Mouse (Mus musculus) forebrain, embryonic 16.5 days (tissue): ENCODE results near the gene Il1rl2. TPM values are rescaled to one million over a fixed set of nuclear protein-coding genes. Genes with fewer than 3 reads are reported as not detected.
"Not testable (repeated sequence)": the region's sequence is repeated elsewhere in the genome, so short reads cannot be mapped to it uniquely, and the experiment has no call there.

Experiments
- ATAC-seq: fragments of 200-750 bp; cut with Nextera tagmentation; 2 replicates; pipeline ENCODE4 v1.8.0; 2017; ENCODE audit warnings: mild to moderate bottlenecking, moderate library complexity
- H3K27ac ChIP-seq: fragments of 300-500 bp; sonication (generic); 2 replicates; pipeline ENCODE4 v1.5.1; 2014; ENCODE audit warnings: low read length, control low read depth
- H3K27me3 ChIP-seq: fragments of 300-500 bp; sonication (generic); replicated peaks from 2 replicates; pipeline ENCODE4 v1.6.1; 2014; ENCODE audit warnings: low read length; ENCODE audit not compliant: control insufficient read depth, insufficient read depth
- H3K36me3 ChIP-seq: fragments of 300-500 bp; sonication (generic); 2 replicates; pipeline ENCODE4 v1.6.1; 2014; ENCODE audit not compliant: control insufficient read depth, insufficient read depth
- H3K4me1 ChIP-seq: fragments of 300-500 bp; sonication (generic); replicated peaks from 2 replicates; pipeline ENCODE4 v1.6.1; 2014; ENCODE audit warnings: low read length; ENCODE audit not compliant: control insufficient read depth, insufficient read depth
- H3K4me2 ChIP-seq: fragments of 300-500 bp; sonication (generic); 2 replicates; pipeline ENCODE4 v1.6.1; 2014; ENCODE audit warnings: mild to moderate bottlenecking, low read length, control low read depth
- H3K4me3 ChIP-seq: fragments of 300-500 bp; sonication (generic); replicated peaks from 2 replicates; pipeline ENCODE4 v1.5.1; 2014; ENCODE audit warnings: mild to moderate bottlenecking, low read length, control low read depth
- H3K9ac ChIP-seq: fragments of 300-500 bp; sonication (generic); replicated peaks from 2 replicates; pipeline ENCODE4 v1.6.1; 2014; ENCODE audit warnings: low read depth, low read length, control low read depth
- H3K9me3 ChIP-seq: fragments of 300-500 bp; sonication (generic); 2 replicates; pipeline ENCODE4 v1.6.1; 2016; ENCODE audit warnings: low read length; ENCODE audit not compliant: control insufficient read depth
- WGBS: fragments of 180-500 bp; shearing (Covaris S2); extraction: QIAGEN DNeasy Blood & Tissue Kit; methylation state at CpG from one replicate; pipeline ENCODE4 v1.1.7; 2014; 5-methylcytosine and 5-hydroxymethylcytosine counted together
- polyA plus RNA-seq: library from polyadenylated mRNA; unstranded; fragments of >200 nt; fragmentation: Nextera tagmentation; extraction: Ambion mirVana; gene quantifications from 2 replicates; pipeline ENCODE4 v1.2.1, GENCODE M21; 2015

The Il1rl2 gene
- polyA plus RNA-seq, 1 experiment from 2014 or later = 1.2 TPM

GRCm38 (mm10) chr1:40292231-40292630 is 32.2 kb upstream of the Il1rl2 start:
- ATAC-seq = no peak
- H3K4me1 ChIP-seq = no peaks in the 10 kb centered on the region
- no peaks in the 10 kb centered on the region for H3K9me3 ChIP-seq
- H3K27ac ChIP-seq = no peak overlapping the region
- no peaks in the 10 kb centered on the region for H3K27me3 ChIP-seq
- 95% methylated on average over 2 of the region's 2 CpGs for WGBS
- H3K4me3 ChIP-seq = no peak overlapping the region
- no peaks in the 10 kb centered on the region for H3K36me3 ChIP-seq
- no peak overlapping the region for H3K9ac ChIP-seq
- no peak overlapping the region for H3K4me2 ChIP-seq

DNA sequence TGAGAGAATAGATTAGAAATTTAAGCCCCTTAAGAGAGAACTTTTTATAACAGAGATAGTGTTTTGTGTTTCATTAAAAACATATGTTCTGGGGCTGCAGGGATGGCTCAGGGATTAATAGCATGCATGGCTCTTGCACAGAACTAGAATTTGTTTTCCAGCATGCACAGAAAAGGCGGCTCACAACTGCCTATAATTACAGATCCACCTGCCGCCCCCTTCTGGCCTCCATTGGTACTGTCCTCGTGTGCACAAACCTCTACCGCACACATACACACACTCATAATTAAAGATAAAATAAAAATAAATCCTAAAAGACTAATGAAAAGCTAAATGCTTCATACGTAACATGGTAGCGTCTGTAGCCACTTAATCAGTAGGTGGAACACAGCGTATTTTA is 30.5 kb upstream of the Il1rl2 start:
- 92% methylated on average over 7 of the region's 7 CpGs for WGBS
- Histone ChIP-seq H3K27me3 (no peaks in the 10 kb centered on the region), H3K9ac (no peak overlapping the region), H3K4me1 (no peaks in the 10 kb centered on the region), H3K27ac (no peak overlapping the region), H3K9me3 (no peaks in the 10 kb centered on the region), H3K36me3 (no peaks in the 10 kb centered on the region), H3K4me2 (no peak overlapping the region), H3K4me3 (no peak overlapping the region)
- no peak for ATAC-seq

- Histone ChIP-seq H3K4me3 (no peak overlapping the region), H3K9ac (no peak overlapping the region), H3K9me3 (no peaks in the 10 kb centered on the region), H3K4me2 (no peak overlapping the region), H3K27me3 (no peaks in the 10 kb centered on the region), H3K36me3 (no peaks in the 10 kb centered on the region), H3K27ac (no peak overlapping the region), H3K4me1 (no peaks in the 10 kb centered on the region)
- WGBS = 91% methylated on average over 9 of the region's 9 CpGs
- ATAC-seq = no peak
These were observed 29.6 kb upstream of the Il1rl2 start for GRCm38 (mm10) chr1:40294824-40295223.

DNA sequence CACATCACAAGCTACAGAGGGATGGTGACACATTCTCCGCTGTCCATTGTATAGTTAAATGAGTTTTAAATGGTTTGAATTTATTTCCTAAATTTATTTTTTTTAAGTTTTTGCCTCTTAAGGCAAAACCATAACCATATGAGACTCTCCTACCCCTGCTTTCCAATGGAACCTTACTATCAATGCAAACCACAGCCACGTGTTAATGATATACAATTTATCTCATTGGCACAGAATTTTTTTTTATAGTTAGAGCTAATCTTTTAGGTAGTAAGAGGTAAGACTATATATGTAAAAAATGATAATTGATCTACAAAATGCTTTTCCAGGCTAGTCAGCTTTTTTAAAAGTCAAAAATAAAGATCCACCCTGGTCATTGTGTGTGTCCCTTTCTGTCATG is 26.4 kb upstream of the Il1rl2 start:
- WGBS = 84% methylated on average over 2 of the region's 2 CpGs
- Histone ChIP-seq H3K4me3 (no peak overlapping the region), H3K27ac (no peak overlapping the region), H3K4me2 (no peak overlapping the region), H3K36me3 (no peaks in the 10 kb centered on the region), H3K9ac (no peak overlapping the region), H3K9me3 (no peaks in the 10 kb centered on the region), H3K27me3 (no peaks in the 10 kb centered on the region), H3K4me1 (no peaks in the 10 kb centered on the region)
- no peak for ATAC-seq

DNA sequence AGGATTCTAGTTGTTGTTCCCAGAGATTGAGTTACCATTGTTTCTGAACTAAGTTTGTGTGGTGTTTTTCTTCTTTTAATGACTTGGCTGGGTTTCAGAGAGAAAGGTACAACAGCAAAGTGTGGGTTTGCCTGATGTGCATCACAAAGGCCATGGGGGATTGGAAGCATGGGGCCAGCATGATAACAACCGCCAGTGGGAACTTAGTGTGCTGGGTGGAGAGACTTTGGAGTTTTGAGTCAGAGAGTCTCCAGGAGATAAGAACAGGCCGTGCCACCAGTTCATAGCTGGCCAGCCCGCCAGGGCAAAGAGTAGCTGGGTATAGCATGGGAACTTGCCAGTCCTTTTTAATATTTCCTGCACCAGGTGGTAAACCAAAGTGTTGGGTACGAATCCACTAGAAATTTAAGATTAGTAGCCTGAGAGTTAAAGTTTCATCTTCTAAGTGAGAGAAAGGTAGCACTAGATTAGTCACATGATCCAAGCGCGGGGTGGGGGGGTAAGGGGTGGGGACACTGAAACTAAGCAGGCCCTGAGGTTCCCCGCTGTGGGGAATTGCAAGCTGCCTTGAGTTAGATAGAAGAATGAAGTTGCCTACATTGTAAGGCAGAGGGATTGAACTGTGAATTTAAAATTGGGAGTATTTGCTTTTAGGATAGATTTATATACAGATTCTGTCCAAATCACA is 21.1 kb upstream of the Il1rl2 start:
- H3K4me1 ChIP-seq = no peaks in the 10 kb centered on the region
- ATAC-seq = no peak
- no peak overlapping the region for H3K27ac ChIP-seq
- no peak overlapping the region for H3K9ac ChIP-seq
- no peaks in the 10 kb centered on the region for H3K27me3 ChIP-seq
- no peak overlapping the region for H3K4me3 ChIP-seq
- H3K4me2 ChIP-seq = no peak overlapping the region
- no peaks in the 10 kb centered on the region for H3K36me3 ChIP-seq
- no peaks in the 10 kb centered on the region for H3K9me3 ChIP-seq
- 56% methylated on average over 7 of the region's 7 CpGs for WGBS

GRCm38 (mm10) chr1:40304321-40304720 is 20.1 kb upstream of the Il1rl2 start:
- 67% methylated on average over 4 of the region's 4 CpGs for WGBS
- H3K9ac ChIP-seq, H3K27ac ChIP-seq, H3K27me3 ChIP-seq, H3K4me2 ChIP-seq, H3K4me1 ChIP-seq, H3K4me3 ChIP-seq, H3K36me3 ChIP-seq, H3K9me3 ChIP-seq, ATAC-seq: not testable (repeated sequence)

DNA sequence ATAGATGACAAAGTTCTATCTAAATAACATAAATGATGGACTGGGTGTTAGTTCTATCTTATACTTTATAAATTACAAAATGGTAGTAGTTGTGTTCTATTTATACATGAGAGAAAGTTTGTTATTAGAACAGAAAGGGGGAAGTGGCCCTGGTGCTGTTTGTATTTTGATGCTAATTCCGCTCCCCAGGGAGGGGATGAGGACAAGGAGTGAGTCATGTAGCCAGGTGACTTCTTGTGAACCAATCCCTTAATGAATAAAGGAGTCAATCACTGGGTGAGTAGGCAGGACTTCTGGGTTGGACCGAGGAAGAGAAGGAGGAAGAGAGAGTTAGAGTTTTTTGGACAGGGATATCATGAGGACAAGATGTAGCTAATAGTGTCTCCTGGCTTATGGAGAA is 18.3 kb upstream of the Il1rl2 start:
- no peak overlapping the region for H3K27ac ChIP-seq
- WGBS = 79% methylated on average over 2 of the region's 2 CpGs
- H3K27me3 ChIP-seq = no peaks in the 10 kb centered on the region
- H3K4me2 ChIP-seq = no peak overlapping the region
- no peaks in the 10 kb centered on the region for H3K36me3 ChIP-seq
- no peak for ATAC-seq
- H3K4me1 ChIP-seq = no peaks in the 10 kb centered on the region
- H3K4me3 ChIP-seq = no peak overlapping the region
- H3K9ac ChIP-seq = no peak overlapping the region
- no peaks in the 10 kb centered on the region for H3K9me3 ChIP-seq

DNA sequence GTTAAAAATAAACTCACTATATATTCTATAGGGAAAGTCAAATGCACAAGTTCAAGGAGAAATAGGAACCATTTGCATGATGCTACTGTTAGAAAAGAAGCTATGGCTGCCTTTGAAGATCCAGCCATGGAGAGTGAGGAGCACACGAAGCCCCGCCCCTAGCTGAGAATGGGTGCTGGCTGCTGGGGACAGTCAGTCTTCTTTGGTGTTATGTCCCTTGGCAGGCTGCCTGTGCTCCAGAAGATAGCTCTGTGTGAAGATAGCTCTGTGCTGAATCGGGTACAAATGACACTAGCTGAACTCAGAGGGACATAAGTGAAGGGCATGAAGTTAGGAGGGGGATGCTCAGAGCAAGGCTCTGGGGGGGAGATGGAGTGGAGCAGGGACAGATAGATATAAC is 13.3 kb upstream of the Il1rl2 start:
- H3K4me3 ChIP-seq = no peak overlapping the region
- no peak overlapping the region for H3K4me2 ChIP-seq
- H3K27ac ChIP-seq = no peak overlapping the region
- ATAC-seq = no peak
- no peaks in the 10 kb centered on the region for H3K9me3 ChIP-seq
- no peaks in the 10 kb centered on the region for H3K4me1 ChIP-seq
- no peaks in the 10 kb centered on the region for H3K27me3 ChIP-seq
- 91% methylated on average over 3 of the region's 3 CpGs for WGBS
- no peaks in the 10 kb centered on the region for H3K36me3 ChIP-seq
- H3K9ac ChIP-seq = no peak overlapping the region

GRCm38 (mm10) chr1:40311625-40312024 is 12.8 kb upstream of the Il1rl2 start:
- no peak overlapping the region for H3K9ac ChIP-seq
- no peak overlapping the region for H3K4me2 ChIP-seq
- no peaks in the 10 kb centered on the region for H3K36me3 ChIP-seq
- ATAC-seq = no peak
- no peak overlapping the region for H3K27ac ChIP-seq
- no peaks in the 10 kb centered on the region for H3K9me3 ChIP-seq
- H3K4me3 ChIP-seq = no peak overlapping the region
- H3K27me3 ChIP-seq = no peaks in the 10 kb centered on the region
- H3K4me1 ChIP-seq = no peaks in the 10 kb centered on the region
- WGBS = 84% methylated on average over 2 of the region's 2 CpGs

DNA sequence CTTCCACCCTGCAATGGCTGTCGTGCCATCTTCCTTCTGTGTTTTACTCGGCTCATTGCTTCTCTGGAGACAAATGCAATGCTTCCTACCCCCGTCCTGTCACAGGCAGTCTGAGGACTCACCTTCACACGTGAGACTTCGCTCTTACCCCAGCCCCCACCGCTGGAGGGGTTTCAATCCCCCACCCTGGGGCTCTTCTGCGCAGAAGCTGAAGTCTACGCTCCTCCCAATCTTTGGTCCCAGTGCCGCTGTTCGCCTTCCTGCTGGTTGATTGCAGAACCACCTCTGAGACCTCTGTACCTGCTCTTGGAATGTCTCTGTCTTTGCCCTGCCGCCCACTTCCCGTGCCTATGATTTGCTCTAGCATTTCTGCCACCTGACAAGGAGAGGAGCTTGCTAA is 10.4 kb upstream of the Il1rl2 start:
- Histone ChIP-seq H3K27me3 (no peaks in the 10 kb centered on the region), H3K9me3 (no peaks in the 10 kb centered on the region), H3K4me1 (no peaks in the 10 kb centered on the region), H3K36me3 (no peaks in the 10 kb centered on the region), H3K27ac (no peak overlapping the region), H3K9ac (no peak overlapping the region), H3K4me3 (no peak overlapping the region), H3K4me2 (no peak overlapping the region)
- WGBS = 82% methylated on average over 12 of the region's 12 CpGs
- no peak for ATAC-seq
